In the genomic region with DNA sequence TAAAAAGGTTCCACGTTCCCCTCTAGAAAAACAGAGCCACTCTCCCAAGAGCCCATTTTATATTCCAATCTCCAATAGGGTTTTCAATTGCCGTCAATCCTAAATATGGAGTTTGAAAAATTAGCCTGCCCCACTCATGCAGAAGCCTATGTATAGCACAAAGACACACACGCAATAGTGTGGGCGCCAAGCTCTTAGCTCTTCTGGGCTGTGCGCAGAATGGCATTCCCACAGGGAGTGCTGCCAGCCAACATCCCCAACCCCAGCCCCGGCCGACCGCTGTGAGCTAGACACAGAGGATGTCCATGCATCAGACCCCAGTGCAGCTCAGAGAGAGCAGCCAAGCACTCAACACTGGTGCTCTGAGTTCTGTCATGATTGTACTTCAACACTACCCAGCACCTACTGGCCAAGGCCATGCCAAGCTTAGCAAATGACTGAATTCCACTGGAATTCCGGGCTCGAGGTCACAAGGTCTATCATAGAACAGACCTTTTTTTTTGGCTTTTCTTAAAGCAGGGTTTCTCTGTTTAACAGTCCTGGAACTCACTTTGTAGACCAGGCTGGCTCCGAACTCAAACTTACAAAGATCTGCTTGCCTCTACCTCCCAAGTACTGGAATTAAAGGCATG, we compare ENCODE assay signal across 17 mouse cellular contexts. TPM values are rescaled to one million over a fixed set of nuclear protein-coding genes. Genes with fewer than 3 reads are reported as not detected.
DNase-seq lines count a peak whose midpoint lies in the region; ATAC-seq lines count a peak whose summit lies in the region.
"Had no signal": no experiment of that assay in that cellular context is flagged by ENCODE, and none has a peak within 500 bp of the region (broad histone marks: within the 10 kb centered on the region; RNA-seq: fewer than 3 reads in every experiment).

No protein-coding gene starts in this region.

- 0 out of 2 replicates have a peak, but pooled peaks have one; percentile 18 for ATAC-seq in heart, embryonic 14.5 days (ENCODE audit: insufficient number of reproducible peaks, insufficient read depth, low FRiP score, low read depth)
- ATAC-seq in heart, embryonic 11.5 days (replicated peaks; ENCODE audit: insufficient number of reproducible peaks, low FRiP score, low TSS enrichment), result no peak
- ATAC-seq: CD4-positive, CD25-positive, alpha-beta regulatory T cell, adult 4 months; hindbrain, postnatal 0 days had no signal

- H3K27me3 ChIP-seq in heart, embryonic 14.5 days (ENCODE audit: control insufficient read depth, insufficient read depth, low read length), result no peaks in the 10 kb centered on the region
- no peaks in the 10 kb centered on the region for H3K27me3 ChIP-seq in heart, embryonic 11.5 days (ENCODE audit: control insufficient read depth, insufficient read depth, low read length)
- H3K27me3 ChIP-seq: embryonic facial prominence, embryonic 15.5 days; neural tube, embryonic 12.5 days had no signal

- H3K27ac ChIP-seq in heart, embryonic 14.5 days (replicated peaks in 1 of 2; ENCODE audit: control insufficient read depth in 1 of 2, insufficient read depth in 1 of 2, low read depth in 2 of 2, low read length in 2 of 2), result 0 out of 4 replicates have a peak overlapping the region, but pooled peaks of 1 of the 2 experiments have one; percentile 41
- H3K27ac ChIP-seq in heart, embryonic 11.5 days (ENCODE audit: low read depth, low read length), result no peak overlapping the region
- H3K27ac ChIP-seq: embryonic facial prominence, embryonic 15.5 days; hindbrain, postnatal 0 days; layer of hippocampus, adult 2 months; neural tube, embryonic 12.5 days had no signal

- H3K9me3 ChIP-seq in heart, embryonic 14.5 days (ENCODE audit: control insufficient read depth, low read length), result no peaks in the 10 kb centered on the region
- H3K9me3 ChIP-seq in heart, embryonic 11.5 days (replicated peaks; ENCODE audit: control insufficient read depth, low read length), result no peaks in the 10 kb centered on the region
- H3K9me3 ChIP-seq: embryonic facial prominence, embryonic 15.5 days; G1E; neural tube, embryonic 12.5 days had no signal

- no peak overlapping the region for H3K4me3 ChIP-seq in heart, embryonic 14.5 days (ENCODE audit: control insufficient read depth in 1 of 2, insufficient read depth in 1 of 2, low read depth in 1 of 2, low read length in 2 of 2)
- H3K4me3 ChIP-seq in heart, embryonic 11.5 days (ENCODE audit: low read depth, low read length), result no peak overlapping the region
- H3K4me3 ChIP-seq: embryonic facial prominence, embryonic 15.5 days; layer of hippocampus, adult 2 months; neural tube, embryonic 12.5 days had no signal

- H3K9ac ChIP-seq in heart, embryonic 14.5 days (ENCODE audit: low read length), result no peak overlapping the region
- no peak overlapping the region for H3K9ac ChIP-seq in heart, embryonic 11.5 days (ENCODE audit: low read depth, low read length)
- H3K9ac ChIP-seq: embryonic facial prominence, embryonic 15.5 days; neural tube, embryonic 12.5 days had no signal

- H3K36me3 ChIP-seq in heart, embryonic 14.5 days (ENCODE audit: control insufficient read depth, insufficient read depth, low read length), result peaks cover 50% of the 10 kb centered on the region
- peaks cover 7% of the 10 kb centered on the region; the same call in 1 of the 2 replicates for H3K36me3 ChIP-seq in heart, embryonic 11.5 days (ENCODE audit: control insufficient read depth, insufficient read depth, low read length)

- H3K4me2 ChIP-seq in heart, embryonic 14.5 days (ENCODE audit: low read length), result no peak overlapping the region
- no peak overlapping the region for H3K4me2 ChIP-seq in heart, embryonic 11.5 days
- H3K4me2 ChIP-seq: embryonic facial prominence, embryonic 15.5 days; neural tube, embryonic 12.5 days had no signal

- DNase-seq in brain, adult 2 months (ENCODE audit: low read depth, low spot score), result peak; percentile 87
- peak; percentile 71 to 80 for DNase-seq in left cerebral cortex, adult 18-20 months (ENCODE audit: low spot score in 2 of 2)
- DNase-seq in right cerebral cortex, postnatal 14 days, result peak; percentile 65
- no peak for DNase-seq in spleen, adult 18-20 months
- no peak for DNase-seq in spleen, postnatal 36 days (ENCODE audit: low spot score in 2 of 2)
- DNase-seq: cerebellum, adult 9-10 months; kidney, adult 11 months; kidney, postnatal 10 days; lung, adult 18-20 months had no signal

- 70% methylated on average over 11 of the region's 11 CpGs for WGBS in heart, embryonic 14.5 days
- 82% methylated on average over 11 of the region's 11 CpGs for WGBS in heart, embryonic 11.5 days (ENCODE audit: insufficient replicate concordance)

- H3K4me1 ChIP-seq in heart, embryonic 14.5 days (ENCODE audit: control insufficient read depth in 2 of 2, insufficient read depth in 2 of 2, low read length in 2 of 2), result peaks cover 8 to 19% of the 10 kb centered on the region in 2 experiments
- 0 out of 2 replicates have a peak, but pooled peaks cover 3% of the 10 kb centered on the region for H3K4me1 ChIP-seq in heart, embryonic 11.5 days (ENCODE audit: control insufficient read depth, insufficient read depth, low read length)
- H3K4me1 ChIP-seq: neural tube, embryonic 12.5 days had no signal

RNA-seq across cellular contexts. Expression of gene Klhdc4, which starts 19.7 kb away (rescaled TPM):
- 20.8 and 20.9 TPM in 2 replicates for polyA plus RNA-seq in heart, embryonic 14.5 days (2014; fragmentation: Nextera tagmentation; extraction: Ambion mirVana)
- polyA plus RNA-seq in heart, embryonic 11.5 days (2014; fragmentation: Nextera tagmentation; extraction: Ambion mirVana), result 31.0 and 31.1 TPM in 2 replicates
- total RNA-seq in left cerebral cortex, adult 18-20 months (2021), result 10 to 100 TPM; 25.8 to 30.5 TPM

Comparison
In these comparisons a context has a peak if more than half of its experiments do, and no peak if none do; other contexts are left out.
1. DNase-seq: peak in brain, adult 2 months (single experiment), left cerebral cortex, adult 18-20 months (2 of 2) and right cerebral cortex, postnatal 14 days (single experiment); none in spleen, adult 18-20 months (0 of 2) and spleen, postnatal 36 days (0 of 2).